Mouse (Mus musculus) gastrocnemius, adult 2 months (tissue): ENCODE results near the gene Uchl1. TPM values are rescaled to one million over a fixed set of nuclear protein-coding genes. Genes with fewer than 3 reads are reported as not detected.
A peak's percentile ranks its signal among the peaks of the same experiment; 100 is the strongest.

Experiments used
- DNase-seq: peaks from one replicate; pipeline ENCODE4 v3.0.0; 2022
- H3K27ac ChIP-seq: fragments of 200-600 bp; 2 replicates; pipeline ENCODE4 v1.8.1; 2022; ENCODE audit warnings: mild to moderate bottlenecking
- H3K4me3 ChIP-seq: fragments of 200-600 bp; 2 replicates; pipeline ENCODE4 v1.8.1; 2022; ENCODE audit warnings: mild to moderate bottlenecking, moderate library complexity
- CTCF ChIP-seq: fragments of 200-600 bp; IDR thresholded peaks from 2 replicates; pipeline ENCODE4 v1.8.1; 2022; ENCODE audit warnings: antibody characterized with exemption, mild to moderate bottlenecking, moderate library complexity
- intact Hi-C: fragments of 180-260 bp; cut with DNase I; formaldehyde crosslinking; loops from one replicate; pipeline ENCODE4 v1.15.1; 2025
- long read RNA-seq, 2 experiments: library from polyadenylated mRNA; stranded (forward); transcript quantifications; one replicate each; pipeline ENCODE4 v2.0.0; 2021
- total RNA-seq, 2 experiments: library from RNA; stranded (reverse); gene quantifications; 2 replicates each; pipeline ENCODE4 v1.2.3; 2021

The Uchl1 gene
- total RNA-seq, result 1 to 10 TPM; 3.4 to 5.3 TPM
- long read RNA-seq, experiment 1, partial matches to known transcripts, result 0 of 3 reads
- long read RNA-seq, experiment 1, other reads (novel, unspliced or antisense), result 2 of 3 reads
- long read RNA-seq, experiment 2, partial matches to known transcripts, result 0 of 4 reads
- long read RNA-seq, experiment 2, other reads (novel, unspliced or antisense), result 4 of 4 reads

GRCm38 (mm10) chr5:66675983-66676382 is at the start of gene Uchl1:
Gene Uchl1 (plus strand): TSS chr5:66676091.
- TF ChIP-seq CTCF, result no peak
- intact Hi-C loops, result no loop called here
- H3K4me3 ChIP-seq, result peak within 1 kb of the TSS; percentile 72
- DNase-seq, result peak; percentile 41
- 0 out of 2 replicates have a peak within 1 kb of the TSS, but pooled peaks have one; percentile 24 for H3K27ac ChIP-seq

GRCm38 (mm10) chr5:66627805-66628204 is 48.1 kb upstream of the Uchl1 start:
- intact Hi-C loops, result no loop called here
- no peak overlapping the region for H3K4me3 ChIP-seq
- no peak for TF ChIP-seq CTCF
- H3K27ac ChIP-seq, result no peak overlapping the region
- no peak for DNase-seq

GRCm38 (mm10) chr5:66635459-66636079 is 40.3 kb upstream of the Uchl1 start:
- no peak for DNase-seq
- intact Hi-C loops, result no loop called here
- TF ChIP-seq CTCF, result no peak
- Histone ChIP-seq H3K27ac (no peak overlapping the region), H3K4me3 (no peak overlapping the region)

DNA sequence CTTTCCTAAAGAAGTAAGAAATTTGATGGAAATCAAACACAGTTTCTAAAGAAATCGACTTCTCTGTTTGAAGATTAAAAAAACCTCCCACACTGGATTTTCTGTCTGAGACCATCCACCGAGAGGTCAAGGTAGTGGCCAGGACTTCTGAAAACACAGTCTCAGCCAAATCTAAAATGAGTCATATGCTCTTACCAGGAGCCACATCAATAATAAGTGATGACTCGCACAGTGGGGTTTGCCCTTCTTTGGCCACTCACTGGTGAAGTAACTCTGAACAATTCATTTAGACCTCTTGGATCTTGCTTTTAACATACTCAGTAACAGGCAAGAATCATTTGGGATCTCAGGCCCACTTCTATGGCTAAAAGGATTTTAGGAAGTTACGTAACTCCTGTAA is 33.7 kb upstream of the Uchl1 start:
- DNase-seq, result no peak
- no peak overlapping the region for H3K4me3 ChIP-seq
- intact Hi-C loops, result no loop called here
- no peak overlapping the region for H3K27ac ChIP-seq
- no peak for TF ChIP-seq CTCF

DNA sequence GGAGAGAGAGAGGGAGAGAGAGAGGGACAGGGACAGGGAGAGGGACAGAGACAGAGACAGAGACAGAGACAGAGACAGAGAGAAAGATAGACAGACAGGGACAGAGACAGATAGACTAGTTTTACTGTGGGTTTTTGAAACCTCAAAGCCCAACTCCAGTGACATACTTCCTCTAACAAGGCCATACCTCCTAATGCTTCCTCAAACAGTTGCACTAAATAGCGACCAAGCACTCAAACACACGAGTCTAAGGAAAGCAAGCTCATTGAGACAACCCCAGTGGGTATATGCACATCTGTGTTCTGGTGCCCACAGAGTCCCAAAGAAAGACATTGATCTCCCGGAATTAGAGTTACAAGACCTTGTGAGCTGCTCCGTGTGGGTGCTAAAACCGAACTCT is 32.6 kb upstream of the Uchl1 start:
- DNase-seq, result no peak
- no peak overlapping the region for H3K27ac ChIP-seq
- intact Hi-C loops, result no loop called here
- TF ChIP-seq CTCF, result no peak
- no peak overlapping the region for H3K4me3 ChIP-seq

DNA sequence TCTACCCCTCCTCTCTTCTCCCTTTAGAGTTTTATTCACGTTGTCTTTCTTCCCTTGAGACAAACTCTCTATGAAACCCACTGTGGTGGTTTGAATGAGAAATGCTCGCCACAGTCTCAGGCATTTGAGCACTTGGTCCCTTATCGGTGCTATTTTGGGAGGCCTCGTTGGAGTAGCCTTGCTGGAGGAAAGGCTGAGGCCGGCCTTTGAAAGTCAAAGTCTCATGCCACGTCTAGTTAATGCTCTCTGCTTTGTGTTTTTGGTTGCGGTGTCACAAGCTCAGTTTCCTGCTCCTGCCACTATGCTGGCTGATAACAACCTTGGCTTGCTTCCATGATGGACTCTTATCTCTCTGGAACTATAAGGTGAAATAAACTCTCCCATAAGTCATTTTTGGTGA is 28.4 kb upstream of the Uchl1 start:
- H3K4me3 ChIP-seq, result no peak overlapping the region
- no peak for TF ChIP-seq CTCF
- intact Hi-C loops, result no loop called here
- no peak overlapping the region for H3K27ac ChIP-seq
- no peak for DNase-seq

GRCm38 (mm10) chr5:66654220-66654619 is 21.7 kb upstream of the Uchl1 start:
- Histone ChIP-seq H3K27ac (no peak overlapping the region), H3K4me3 (no peak overlapping the region)
- no peak for TF ChIP-seq CTCF
- peak; percentile 45 for DNase-seq
- intact Hi-C loops, result no loop called here

- Histone ChIP-seq H3K27ac (no peak overlapping the region), H3K4me3 (peak overlapping the region; percentile 72)
- TF ChIP-seq CTCF, result no peak
- intact Hi-C loops, result no loop called here
- no peak for DNase-seq
Measured at GRCm38 (mm10) chr5:66675189-66675890, 551 bp upstream of the Uchl1 start.

- 0 out of 2 replicates have a peak overlapping the region, but pooled peaks have one; percentile 24 for H3K27ac ChIP-seq
- H3K4me3 ChIP-seq, result peak overlapping the region; percentile 72
- intact Hi-C loops, result no loop called here
- DNase-seq, result peak; percentile 53
- TF ChIP-seq CTCF, result no peak
Measured at GRCm38 (mm10) chr5:66676457-66677117, 696 bp downstream of the Uchl1 start.

GRCm38 (mm10) chr5:66677411-66678345 is 1.8 kb downstream of the Uchl1 start:
- no peak for DNase-seq
- H3K27ac ChIP-seq, result no peak overlapping the region
- intact Hi-C loops, result no loop called here
- no peak overlapping the region for H3K4me3 ChIP-seq
- TF ChIP-seq CTCF, result no peak; the same call in 1 of the 2 replicates

- no peak overlapping the region for H3K4me3 ChIP-seq
- intact Hi-C loops, result no loop called here
- TF ChIP-seq CTCF, result no peak
- H3K27ac ChIP-seq, result no peak overlapping the region
- no peak for DNase-seq
Measured at GRCm38 (mm10) chr5:66679222-66679621, 3.3 kb downstream of the Uchl1 start.

DNA sequence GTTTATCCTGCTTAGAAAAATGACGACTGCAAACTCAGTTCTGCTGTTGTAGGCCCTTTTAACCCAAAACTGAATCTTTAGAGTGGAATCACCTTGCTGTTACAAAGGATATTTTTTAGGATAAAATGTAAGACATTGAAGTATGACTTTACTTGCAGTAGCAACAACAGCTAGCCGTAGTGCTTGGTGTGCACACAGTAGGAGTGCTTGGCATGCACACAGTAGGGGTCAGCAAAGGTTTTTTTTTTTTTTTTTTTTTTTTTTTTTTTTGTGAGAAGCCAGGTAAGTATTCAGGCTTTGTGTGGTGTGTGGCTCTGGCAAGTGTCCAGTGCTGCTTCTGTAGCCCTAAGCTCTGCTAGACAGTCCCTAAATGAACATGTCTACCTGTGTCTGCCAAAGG is 10.0 kb downstream of the Uchl1 start:
- no peak for DNase-seq
- TF ChIP-seq CTCF, result no peak
- intact Hi-C loops, result no loop called here
- H3K4me3 ChIP-seq, result no peak overlapping the region
- H3K27ac ChIP-seq, result no peak overlapping the region
